In genomic region chr19:27447515-27447914, GRCm38 (mm10) we compare ENCODE assay signal across 9 mouse cellular contexts. TPM values are rescaled to one million over a fixed set of nuclear protein-coding genes. Genes with fewer than 3 reads are reported as not detected.
DNase-seq lines count a peak whose midpoint lies in the region; ATAC-seq and TF ChIP-seq lines count a peak whose summit lies in the region.
"Had no signal": no experiment of that assay in that cellular context is flagged by ENCODE, and none has a peak within 500 bp of the region (broad histone marks: within the 10 kb centered on the region; RNA-seq: fewer than 3 reads in every experiment).

No protein-coding gene starts in this region.

- WGBS in heart, embryonic 11.5 days (ENCODE audit: insufficient replicate concordance), result 26% methylated on average over 7 of the region's 7 CpGs
- 20% methylated on average over 7 of the region's 7 CpGs for WGBS in midbrain, embryonic 14.5 days

- no peaks in the 10 kb centered on the region for H3K79me2 ChIP-seq in C2C12 (ENCODE audit: control insufficient read depth, insufficient read depth)

- H3K9ac ChIP-seq in heart, embryonic 11.5 days (ENCODE audit: low read depth, low read length), result no peak overlapping the region
- H3K9ac ChIP-seq in midbrain, embryonic 14.5 days (replicated peaks; ENCODE audit: low read length), result no peak overlapping the region

- TF ChIP-seq CTCF in C2C12 (IDR thresholded peaks at IDR 0.05; ENCODE audit: control insufficient read depth, insufficient read depth, insufficient read length), result peak; percentile 49
- peak; percentile 84; the same call in 1 of the 2 replicates for TF ChIP-seq CTCF in brain, embryonic 14.5 days (IDR thresholded peaks at IDR 0.05; ENCODE audit: borderline replicate concordance, extremely low read depth, insufficient read depth, insufficient read length)

- no peak overlapping the region for H3K4me3 ChIP-seq in heart, embryonic 11.5 days (ENCODE audit: low read depth, low read length)
- H3K4me3 ChIP-seq in C2C12 (ENCODE audit: insufficient read depth, poor library complexity, severe bottlenecking), result no peak overlapping the region
- H3K4me3 ChIP-seq in midbrain, embryonic 14.5 days (replicated peaks; ENCODE audit: low read depth, low read length), result no peak overlapping the region
- H3K4me3 ChIP-seq: megakaryocyte, embryonic 14.5 days had no signal

- no peak overlapping the region for H3ac ChIP-seq in C2C12 (ENCODE audit: control insufficient read depth, insufficient read length, low read depth)

- no peaks in the 10 kb centered on the region for H3K36me3 ChIP-seq in heart, embryonic 11.5 days (ENCODE audit: control insufficient read depth, insufficient read depth, low read length)
- H3K36me3 ChIP-seq in C2C12 (ENCODE audit: control insufficient read depth, insufficient read depth), result no peaks in the 10 kb centered on the region
- no peaks in the 10 kb centered on the region for H3K36me3 ChIP-seq in midbrain, embryonic 14.5 days (ENCODE audit: control insufficient read depth, insufficient read depth, low read length)

- no peak for ATAC-seq in heart, embryonic 11.5 days (replicated peaks; ENCODE audit: insufficient number of reproducible peaks, low FRiP score, low TSS enrichment)
- ATAC-seq in midbrain, embryonic 14.5 days (ENCODE audit: low FRiP score, low TSS enrichment), result no peak; the same call in 1 of the 2 replicates
- ATAC-seq in megakaryocyte, adult 5-6 weeks (ENCODE audit: poor library complexity, severe bottlenecking), result no peak

- H3K9me3 ChIP-seq in heart, embryonic 11.5 days (replicated peaks; ENCODE audit: control insufficient read depth, low read length), result no peaks in the 10 kb centered on the region
- no peaks in the 10 kb centered on the region for H3K9me3 ChIP-seq in midbrain, embryonic 14.5 days (ENCODE audit: control insufficient read depth, low read length)
- H3K9me3 ChIP-seq: megakaryocyte, embryonic 14.5 days had no signal

- no peak for TF ChIP-seq POLR2A in brain, embryonic 14.5 days (IDR thresholded peaks at IDR 0.05; ENCODE audit: borderline replicate concordance, extremely low read depth, insufficient read depth, insufficient read length, poor library complexity, severe bottlenecking)

- H3K4me2 ChIP-seq in heart, embryonic 11.5 days, result 0 out of 2 replicates have a peak overlapping the region, but pooled peaks have one; percentile 22
- peak overlapping the region; percentile 24; the same call in 1 of the 2 replicates for H3K4me2 ChIP-seq in midbrain, embryonic 14.5 days (ENCODE audit: low read length)

- no peaks in the 10 kb centered on the region for H3K27me3 ChIP-seq in heart, embryonic 11.5 days (ENCODE audit: control insufficient read depth, insufficient read depth, low read length)
- H3K27me3 ChIP-seq in C2C12 (ENCODE audit: control insufficient read depth, insufficient read depth, insufficient read length), result no peaks in the 10 kb centered on the region
- no peaks in the 10 kb centered on the region for H3K27me3 ChIP-seq in midbrain, embryonic 14.5 days (ENCODE audit: control insufficient read depth, insufficient read depth, low read length)

- H3K27ac ChIP-seq in heart, embryonic 11.5 days (ENCODE audit: low read depth, low read length), result no peak overlapping the region
- H3K27ac ChIP-seq in midbrain, embryonic 14.5 days (replicated peaks; ENCODE audit: low read depth, low read length), result no peak overlapping the region

- DNase-seq in heart, adult 8-10 months (ENCODE audit: low spot score), result no peak
- DNase-seq in brain, embryonic 14.5 days (ENCODE audit: low read depth), result peak; percentile 87
- DNase-seq in heart, postnatal 4 days, result peak; percentile 50
- DNase-seq in midbrain, embryonic 14.5 days, result peak; percentile 90
- DNase-seq in gastrocnemius, postnatal 36 days, result no peak

- no peaks in the 10 kb centered on the region for H3K4me1 ChIP-seq in heart, embryonic 11.5 days (ENCODE audit: control insufficient read depth, insufficient read depth, low read length)
- no peaks in the 10 kb centered on the region for H3K4me1 ChIP-seq in midbrain, embryonic 14.5 days (ENCODE audit: control insufficient read depth, insufficient read depth, low read length)
- H3K4me1 ChIP-seq: megakaryocyte, embryonic 14.5 days had no signal

- intact Hi-C loops in gastrocnemius, postnatal 36 days (cut with DNase I), result no loop called here

- H3K79me3 ChIP-seq in C2C12 (ENCODE audit: low read depth), result no peaks in the 10 kb centered on the region

TF ChIP-seq in C2C12, 6 proteins besides CTCF, POLR2A, EP300 and RAD21:
- TF ChIP-seq CEBPB (IDR thresholded peaks at IDR 0.05; ENCODE audit: low read depth), result no peak
- no peak for TF ChIP-seq MAX (IDR thresholded peaks at IDR 0.05)
- no peak for TF ChIP-seq FOSL1 (IDR thresholded peaks at IDR 0.05; ENCODE audit: insufficient read depth, low read length, poor library complexity, severe bottlenecking)
- TF ChIP-seq USF1 (IDR thresholded peaks at IDR 0.05; ENCODE audit: low read depth), result no peak
- no peak for TF ChIP-seq MYOG (IDR thresholded peaks at IDR 0.05; ENCODE audit: control insufficient read depth, extremely low read depth, insufficient read length)
- TF ChIP-seq MYOD1 (IDR thresholded peaks at IDR 0.05; ENCODE audit: control insufficient read depth, insufficient read length, low read depth), result no peak

RNA-seq across cellular contexts. Expression of gene Pum3, which starts 17.9 kb away (rescaled TPM):
- polyA plus RNA-seq in heart, embryonic 11.5 days (2014; fragmentation: Nextera tagmentation; extraction: Ambion mirVana), result 65.1 and 66.5 TPM in 2 replicates
- total RNA-seq in heart, adult 8-10 months (2022), result 10 to 100 TPM; 21.4 to 33.7 (median 31.1) TPM
- 55.0 TPM for polyA plus RNA-seq in C2C12 (2012; fragmentation: generic; extraction: Trizol)
- polyA plus RNA-seq in brain, embryonic 14.5 days (2012; rRNA removed), result 27.6 and 33.1 TPM in 2 replicates
- total RNA-seq in heart, postnatal 4 days (2021), result 10 to 100 TPM; 40.1 to 45.0 TPM
- polyA plus RNA-seq in midbrain, embryonic 14.5 days (2014; fragmentation: Nextera tagmentation; extraction: Ambion mirVana), result 54.5 and 59.6 TPM in 2 replicates
- 80.8 and 90.7 TPM in 2 replicates for total RNA-seq in megakaryocyte, adult 5-6 weeks (2015)
- total RNA-seq in megakaryocyte, adult 5-6 weeks (2017), result 49.7 and 52.8 TPM in 2 replicates
- total RNA-seq in gastrocnemius, postnatal 36 days (2021), result 10 to 100 TPM; 22.9 to 26.1 TPM

Comparison
In these comparisons a context has a peak if more than half of its experiments do, and no peak if none do; other contexts are left out.
1. DNase-seq: peak in brain, embryonic 14.5 days (single experiment), heart, postnatal 4 days (single experiment) and midbrain, embryonic 14.5 days (single experiment); none in heart, adult 8-10 months (single experiment) and gastrocnemius, postnatal 36 days (0 of 2).